Mouse (Mus musculus) liver, postnatal 0 days (tissue): ENCODE measurements around the gene Ecpas. TPM values are rescaled to one million over a fixed set of nuclear protein-coding genes. Genes with fewer than 3 reads are reported as not detected.
A peak's percentile ranks its signal among the peaks of the same experiment; 100 is the strongest.

Source experiments
- ATAC-seq: fragments of 200-750 bp; cut with Nextera tagmentation; 2 replicates; pipeline ENCODE4 v1.8.0; 2017; ENCODE audit warnings: mild to moderate bottlenecking, moderate library complexity
- DNase-seq: peaks from one replicate; pipeline ENCODE4 v3.0.0-alpha.2; 2016
- H3K27ac ChIP-seq: fragments of 300-500 bp; sonication (generic); 2 replicates; pipeline ENCODE4 v1.5.1; 2014; ENCODE audit warnings: antibody characterized with exemption, moderate library complexity, mild to moderate bottlenecking, low read depth
- H3K27me3 ChIP-seq: fragments of 300-500 bp; sonication (generic); 2 replicates; pipeline ENCODE4 v1.6.1; 2014; ENCODE audit warnings: low read length, control low read depth, mixed read lengths; ENCODE audit not compliant: insufficient read depth
- H3K36me3 ChIP-seq: fragments of 300-500 bp; sonication (generic); replicated peaks from 2 replicates; pipeline ENCODE4 v1.6.1; 2014; ENCODE audit warnings: mild to moderate bottlenecking, control low read depth, low read length, moderate library complexity, mixed read lengths; ENCODE audit not compliant: insufficient read depth
- H3K4me1 ChIP-seq: fragments of 300-500 bp; sonication (generic); 2 replicates; pipeline ENCODE4 v1.6.1; 2014; ENCODE audit warnings: antibody characterized with exemption, mild to moderate bottlenecking, control low read depth; ENCODE audit not compliant: insufficient read depth
- H3K4me2 ChIP-seq: fragments of 300-500 bp; sonication (generic); 2 replicates; pipeline ENCODE4 v1.6.1; 2014; ENCODE audit warnings: low read depth, mild to moderate bottlenecking, low read length, moderate library complexity, mixed read lengths
- H3K4me3 ChIP-seq: fragments of 300-500 bp; sonication (generic); 2 replicates; pipeline ENCODE4 v1.5.1; 2014; ENCODE audit warnings: low read depth, low read length
- H3K9ac ChIP-seq: fragments of 300-500 bp; sonication (generic); replicated peaks from 2 replicates; pipeline ENCODE4 v1.6.1; 2014; ENCODE audit warnings: mild to moderate bottlenecking, moderate library complexity
- H3K9me3 ChIP-seq: fragments of 300-500 bp; sonication (generic); 2 replicates; pipeline ENCODE4 v1.6.1; 2016; ENCODE audit warnings: mild to moderate bottlenecking, control low read depth, low read length, mixed read lengths
- CTCF ChIP-seq: sonication (generic); IDR thresholded peaks from 2 replicates; pipeline ENCODE4 v1.5.1; 2016; ENCODE audit warnings: antibody characterized with exemption, low read depth
- EP300 ChIP-seq: IDR thresholded peaks from 2 replicates; pipeline ENCODE4 v1.6.1; 2016; ENCODE audit warnings: antibody characterized with exemption, low read depth, mild to moderate bottlenecking
- WGBS: fragments of 180-500 bp; shearing (Covaris S2); extraction: QIAGEN DNeasy Blood & Tissue Kit; methylation state at CpG from one replicate; pipeline ENCODE4 v1.1.7; 2014; ENCODE audit not compliant: insufficient replicate concordance; 5-methylcytosine and 5-hydroxymethylcytosine counted together
- polyA plus RNA-seq: library from polyadenylated mRNA; unstranded; fragments of >200 nt; fragmentation: Nextera tagmentation; extraction: Ambion mirVana; gene quantifications from 2 replicates; pipeline ENCODE4 v1.2.1, GENCODE M21; 2015

Gene Ecpas
- polyA plus RNA-seq, 1 experiment from 2014 or later, result 13.0 TPM

DNA sequence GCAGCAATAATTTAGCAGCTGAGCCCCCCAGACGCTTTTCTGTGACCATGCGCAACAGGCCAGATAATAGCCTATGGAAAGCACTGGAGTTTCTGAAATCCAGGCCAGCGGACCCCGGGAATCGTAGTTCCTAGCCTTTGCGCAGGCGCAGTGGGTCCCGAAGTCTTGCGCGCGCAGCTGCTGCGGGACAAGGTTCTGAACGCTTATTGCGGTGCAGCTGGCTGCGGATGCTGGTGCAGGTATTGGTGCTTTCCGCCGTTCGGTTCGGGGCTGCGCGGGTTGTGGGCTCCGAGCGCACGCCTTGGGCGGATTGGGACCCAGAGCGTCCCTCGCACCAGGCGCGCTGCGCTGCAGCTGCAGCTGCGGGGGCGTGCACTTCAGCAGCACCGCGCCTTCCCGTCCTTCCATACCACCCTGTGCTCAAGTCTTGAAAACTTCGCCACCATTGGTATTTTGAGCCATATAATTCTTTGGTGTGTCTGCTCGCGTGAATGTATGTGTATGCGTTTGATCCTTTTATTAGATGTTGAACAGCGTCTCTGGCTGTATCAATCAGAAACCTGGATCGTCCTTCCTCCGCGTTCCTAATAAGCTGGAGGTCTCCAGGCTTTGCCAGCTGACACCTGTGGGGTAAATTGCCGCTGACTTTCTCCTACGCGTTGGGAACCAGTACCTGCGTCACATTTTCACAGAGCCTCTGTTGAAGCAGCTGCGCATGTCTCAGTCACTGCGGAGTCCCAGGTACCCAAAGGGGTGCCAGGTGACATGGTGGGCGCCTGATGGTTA is 31.1 kb upstream of the Ecpas start, which contains the start of gene Zkscan16:
Zkscan16 (plus strand) TSS at position 209 of the 786 bp plus-strand sequence.
- peak; percentile 76 for DNase-seq
- Histone ChIP-seq H3K4me3 (peak within 1 kb of the TSS; percentile 67), H3K9me3 (no peaks in the 10 kb centered on the region), H3K36me3 (no peaks in the 10 kb centered on the region), H3K4me2 (peak within 1 kb of the TSS; percentile 96), H3K4me1 (peaks cover 13% of the 10 kb centered on the region), H3K9ac (peak within 1 kb of the TSS; percentile 55), H3K27ac (no peak within 1 kb of the TSS), H3K27me3 (peaks cover 12% of the 10 kb centered on the region; the same call in 1 of the 2 replicates)
- WGBS, result 2% methylated on average over 50 of the region's 50 CpGs
- peak; percentile 60 for ATAC-seq
- TF ChIP-seq EP300, result no peak
- TF ChIP-seq CTCF, result no peak

DNA sequence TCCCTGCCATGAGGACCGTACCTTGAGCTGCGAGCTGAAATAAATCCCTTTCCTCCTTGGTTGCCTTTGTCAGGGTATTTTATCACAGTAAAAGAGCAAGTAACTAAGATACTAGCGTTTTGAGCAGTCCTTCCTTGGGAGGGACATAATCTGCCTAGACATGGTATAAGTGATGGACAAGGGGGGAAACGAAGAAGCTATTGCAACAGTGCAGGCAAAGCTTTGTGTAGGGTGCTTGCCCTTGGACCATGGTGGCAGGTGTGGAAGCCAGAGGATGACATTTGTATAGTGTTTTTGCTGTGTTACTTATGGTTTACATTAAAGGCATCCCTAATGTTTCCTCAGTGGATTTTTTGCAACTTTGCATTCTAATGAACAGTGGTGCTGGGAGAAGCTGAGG is 30.4 kb upstream of the Ecpas start:
- Histone ChIP-seq H3K36me3 (no peaks in the 10 kb centered on the region), H3K4me1 (peaks cover 13% of the 10 kb centered on the region), H3K9me3 (no peaks in the 10 kb centered on the region), H3K4me2 (peak overlapping the region; percentile 96), H3K27ac (no peak overlapping the region), H3K4me3 (peak overlapping the region; percentile 67), H3K9ac (peak overlapping the region; percentile 55; the same call in 1 of the 2 replicates), H3K27me3 (peaks cover 12% of the 10 kb centered on the region; the same call in 1 of the 2 replicates)
- 74% methylated on average over 4 of the region's 4 CpGs for WGBS
- DNase-seq, result no peak
- ATAC-seq, result no peak
- TF ChIP-seq CTCF (no peak), EP300 (no peak)

- ATAC-seq (peak; percentile 31; the same call in 1 of the 2 replicates), DNase-seq (no peak)
- Histone ChIP-seq H3K9ac (no peak overlapping the region), H3K4me3 (no peak overlapping the region), H3K36me3 (no peaks in the 10 kb centered on the region), H3K4me1 (peaks cover 13% of the 10 kb centered on the region), H3K27me3 (peaks cover 12% of the 10 kb centered on the region; the same call in 1 of the 2 replicates), H3K4me2 (no peak overlapping the region), H3K27ac (peak overlapping the region; percentile 44), H3K9me3 (no peaks in the 10 kb centered on the region)
- TF ChIP-seq CTCF, result no peak
- no peak for TF ChIP-seq EP300
Observed at GRCm38 (mm10) chr4:58941638-58942037, 29.1 kb upstream of the Ecpas start.

DNA sequence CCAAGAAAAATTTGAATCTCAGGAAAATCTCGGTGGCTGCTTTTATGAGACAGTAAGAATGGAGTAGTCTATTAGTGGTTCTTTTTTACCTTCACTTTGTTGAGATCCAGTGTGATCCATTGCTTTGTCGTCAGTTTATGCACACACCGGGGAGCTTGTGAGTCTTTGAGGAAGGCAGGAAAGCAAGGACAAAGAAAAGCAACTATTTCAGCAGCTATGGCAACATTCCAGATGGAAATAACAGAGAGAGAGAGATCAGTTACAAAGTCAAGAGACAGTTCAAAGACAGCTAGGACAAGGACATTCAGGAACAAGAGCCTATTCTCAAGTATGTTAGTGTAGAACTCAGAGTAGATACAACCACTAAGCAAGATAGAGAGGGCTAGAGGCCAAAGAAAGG is 23.3 kb upstream of the Ecpas start:
- Histone ChIP-seq H3K27ac (no peak overlapping the region), H3K4me2 (no peak overlapping the region), H3K4me1 (peaks cover 3% of the 10 kb centered on the region; the same call in 1 of the 2 replicates), H3K9me3 (no peaks in the 10 kb centered on the region), H3K4me3 (no peak overlapping the region), H3K36me3 (no peaks in the 10 kb centered on the region), H3K27me3 (no peaks in the 10 kb centered on the region), H3K9ac (no peak overlapping the region)
- no peak for DNase-seq
- ATAC-seq, result no peak
- WGBS, result 74% methylated on average over 3 of the region's 3 CpGs
- no peak for TF ChIP-seq EP300

- DNase-seq (peak; percentile 54), ATAC-seq (peak; percentile 98)
- H3K9ac ChIP-seq, result no peak overlapping the region
- no peaks in the 10 kb centered on the region for H3K27me3 ChIP-seq
- no peak for TF ChIP-seq EP300
- peak; percentile 57 for TF ChIP-seq CTCF
- no peak overlapping the region for H3K27ac ChIP-seq
- no peaks in the 10 kb centered on the region for H3K9me3 ChIP-seq
- H3K4me3 ChIP-seq, result no peak overlapping the region
- H3K36me3 ChIP-seq, result no peaks in the 10 kb centered on the region
- H3K4me2 ChIP-seq, result peak overlapping the region; percentile 29
- peaks cover 3% of the 10 kb centered on the region; the same call in 1 of the 2 replicates for H3K4me1 ChIP-seq
- 29% methylated on average over 15 of the region's 15 CpGs for WGBS
Observed at GRCm38 (mm10) chr4:58934746-58935476, 22.4 kb upstream of the Ecpas start.

DNA sequence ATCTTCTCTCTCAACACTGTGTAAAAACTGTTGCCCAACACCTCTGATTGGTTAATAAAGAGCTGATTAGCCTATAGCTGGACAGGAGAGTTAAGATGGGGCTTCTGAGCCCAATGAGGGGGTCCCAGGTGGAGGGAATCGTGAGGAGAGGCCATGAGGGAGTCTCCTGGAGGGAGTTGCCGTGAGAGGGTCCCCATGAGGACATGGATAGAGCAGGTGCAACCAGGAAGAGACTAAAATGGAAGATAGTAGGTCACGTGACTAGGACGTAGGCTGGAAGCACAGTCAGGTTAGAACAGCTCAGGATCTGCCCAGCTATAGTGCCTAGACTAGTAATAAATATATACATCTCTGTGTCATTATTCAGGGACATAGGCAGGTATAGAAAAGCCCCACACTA is 21.8 kb upstream of the Ecpas start:
- Histone ChIP-seq H3K4me2 (no peak overlapping the region), H3K4me3 (no peak overlapping the region), H3K36me3 (no peaks in the 10 kb centered on the region), H3K27ac (no peak overlapping the region), H3K4me1 (peaks cover 3% of the 10 kb centered on the region; the same call in 1 of the 2 replicates), H3K27me3 (no peaks in the 10 kb centered on the region), H3K9me3 (no peaks in the 10 kb centered on the region), H3K9ac (no peak overlapping the region)
- no peak for TF ChIP-seq EP300
- TF ChIP-seq CTCF, result no peak
- DNase-seq (no peak), ATAC-seq (no peak)
- 64% methylated on average over 4 of the region's 4 CpGs for WGBS
